Mouse (Mus musculus): Measurements from ENCODE around the gene Ctsa. TPM values are rescaled to one million over a fixed set of nuclear protein-coding genes. Genes with fewer than 3 reads are reported as not detected.
"Not testable (repeated sequence)": the region's sequence is repeated elsewhere in the genome, so short reads cannot be mapped to it uniquely, and the experiment has no call there.

Gene Ctsa
- total RNA-seq, 2 experiments from 2014 or later, result 200 to 228 TPM

DNA sequence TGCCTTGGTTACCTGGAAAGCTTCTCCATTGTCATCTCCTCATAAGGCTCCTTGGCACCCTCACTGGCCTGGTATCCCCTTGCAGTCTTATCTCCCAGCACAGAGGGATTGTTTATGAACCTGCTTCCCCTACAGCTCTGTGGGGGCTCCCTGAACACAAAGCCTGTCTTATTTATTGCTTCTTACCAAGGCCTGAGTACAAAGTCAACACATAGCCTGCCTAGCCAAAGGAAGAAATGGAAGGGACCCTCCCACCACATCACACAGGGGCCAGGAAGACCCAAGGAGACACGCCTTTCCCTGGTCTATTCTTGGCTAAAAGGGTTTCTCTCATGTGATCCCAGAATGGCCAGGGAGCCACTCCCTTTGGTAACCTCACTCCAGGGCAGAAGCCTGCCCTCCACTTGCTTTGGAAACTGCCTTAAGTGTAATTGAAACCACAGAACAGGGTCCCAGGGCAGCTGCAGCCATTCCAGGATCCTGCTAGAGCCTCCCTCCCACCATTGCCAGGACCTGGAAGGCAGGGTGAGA, 41.6 kb downstream of the Ctsa start:
- ATAC-seq (ENCODE audit: poor library complexity, severe bottlenecking), result no peak

DNA sequence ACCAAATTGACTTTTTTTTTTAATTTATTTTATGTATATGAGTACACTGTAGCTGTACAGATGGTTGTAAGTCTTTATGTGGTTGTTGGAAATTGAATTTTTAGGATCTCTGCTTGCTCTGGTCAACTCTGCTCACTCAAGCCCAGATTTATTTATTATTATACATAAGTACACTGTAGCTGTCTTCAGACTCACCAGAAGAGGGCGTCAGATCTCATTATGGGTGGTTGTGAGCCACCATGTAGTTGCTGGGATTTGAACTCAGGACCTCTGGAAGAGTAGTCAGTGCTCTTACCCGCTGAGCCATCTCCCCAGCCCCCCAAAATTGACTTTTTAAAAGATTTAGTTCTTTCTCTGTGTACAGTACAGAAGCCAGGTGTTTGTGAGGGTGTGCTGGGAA, 43.0 kb downstream of the Ctsa start:
- not testable (repeated sequence) for ATAC-seq (ENCODE audit: poor library complexity, severe bottlenecking)

DNA sequence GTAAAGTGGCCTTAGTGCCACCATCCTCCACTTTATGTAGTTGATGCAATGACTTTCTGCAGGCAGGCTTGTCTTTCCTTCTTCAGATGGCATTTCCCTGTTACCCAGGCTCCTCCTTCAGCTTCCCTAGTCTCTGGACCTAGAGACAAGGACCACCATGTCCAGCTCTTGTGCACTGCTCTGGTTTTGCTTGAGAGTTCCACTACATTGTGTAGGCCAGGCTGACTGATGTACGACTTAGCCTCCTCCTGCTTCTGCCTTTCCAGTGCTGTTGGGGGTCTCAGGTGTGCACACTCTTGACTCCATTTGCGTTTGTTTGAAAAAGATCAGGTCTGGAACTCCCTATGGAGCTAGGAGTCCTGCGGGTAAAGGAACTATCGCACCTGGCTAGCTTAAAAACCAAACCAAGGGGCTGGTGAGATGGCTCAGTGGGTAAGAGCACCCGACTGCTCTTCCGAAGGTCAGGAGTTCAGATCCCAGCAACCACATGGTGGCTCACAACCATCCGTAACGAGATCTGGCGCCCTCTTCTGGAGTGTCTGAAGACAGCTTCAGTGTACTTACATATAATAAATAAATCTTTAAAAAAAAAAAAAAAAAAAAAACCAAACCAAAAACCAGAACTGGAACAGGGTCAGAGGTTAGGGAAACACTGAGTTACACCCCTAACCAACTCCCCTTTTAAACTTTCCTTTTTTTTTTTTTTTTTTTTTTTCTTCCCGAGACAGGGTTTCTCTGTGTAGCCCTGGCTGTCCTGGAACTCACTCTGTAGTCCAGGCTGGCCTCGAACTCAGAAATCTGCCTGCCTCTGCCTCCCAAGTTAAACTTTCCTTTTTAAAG, 44.9 kb downstream of the Ctsa start:
- not testable (repeated sequence) for ATAC-seq (ENCODE audit: poor library complexity, severe bottlenecking)

DNA sequence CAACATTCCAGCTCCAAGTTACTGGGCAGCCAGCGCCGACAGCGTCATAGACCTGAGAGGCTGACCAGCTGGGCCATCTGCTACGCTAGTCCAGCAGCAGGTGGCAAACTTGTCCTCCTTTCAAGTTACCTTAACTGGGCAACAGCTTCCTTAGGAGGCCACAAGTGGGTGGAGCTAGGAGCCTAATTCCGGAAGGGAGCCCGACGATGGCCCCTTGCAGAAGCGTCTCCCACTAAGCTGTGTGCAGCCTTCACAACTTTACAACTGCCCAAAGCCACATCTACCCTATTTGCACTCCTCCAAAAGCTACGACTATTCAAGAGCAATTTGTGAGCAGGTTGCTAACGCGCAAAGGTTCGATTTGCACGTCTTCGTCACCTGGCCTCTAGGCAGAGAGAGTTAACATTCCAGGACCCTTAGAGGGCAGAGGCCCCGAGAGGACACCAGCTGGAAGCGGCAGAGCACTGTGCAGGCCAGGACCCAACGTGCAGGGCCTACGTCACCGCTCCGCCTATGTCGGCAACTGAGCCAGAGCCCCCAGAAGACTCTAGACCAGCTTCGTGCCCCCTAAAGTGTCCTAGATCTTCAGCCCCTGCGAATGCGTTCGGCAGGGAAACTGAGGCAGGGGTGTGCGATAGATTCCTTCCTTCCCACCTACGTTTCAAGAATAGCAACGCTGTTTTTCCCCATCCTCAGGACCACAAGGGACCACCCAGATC, 46.0 kb downstream of the Ctsa start:
- ATAC-seq (ENCODE audit: poor library complexity, severe bottlenecking), result peak; percentile 58

DNA sequence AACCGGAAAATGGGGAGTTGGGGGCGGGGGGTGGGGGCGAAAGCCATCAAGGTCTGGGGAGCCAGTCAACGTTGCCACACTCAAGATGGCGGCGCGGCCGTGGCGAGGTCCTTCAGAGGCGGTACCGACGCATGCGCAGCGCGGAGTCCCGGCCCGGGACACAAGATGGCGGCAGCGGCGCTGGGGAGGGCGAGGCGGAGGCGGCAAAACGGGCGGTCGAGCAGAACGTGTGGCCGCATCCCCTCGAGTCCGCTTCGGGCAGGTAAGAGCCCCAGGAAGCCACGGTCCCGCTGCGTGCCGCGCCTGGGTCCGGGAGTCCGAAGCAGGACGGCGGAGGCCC, 46.5 kb downstream of the Ctsa start, which contains the start of gene Pcif1:
Gene Pcif1, plus strand, starts transcription at position 77 of the 340 bp plus-strand sequence.
- peak; percentile 59 for ATAC-seq (ENCODE audit: poor library complexity, severe bottlenecking)

DNA sequence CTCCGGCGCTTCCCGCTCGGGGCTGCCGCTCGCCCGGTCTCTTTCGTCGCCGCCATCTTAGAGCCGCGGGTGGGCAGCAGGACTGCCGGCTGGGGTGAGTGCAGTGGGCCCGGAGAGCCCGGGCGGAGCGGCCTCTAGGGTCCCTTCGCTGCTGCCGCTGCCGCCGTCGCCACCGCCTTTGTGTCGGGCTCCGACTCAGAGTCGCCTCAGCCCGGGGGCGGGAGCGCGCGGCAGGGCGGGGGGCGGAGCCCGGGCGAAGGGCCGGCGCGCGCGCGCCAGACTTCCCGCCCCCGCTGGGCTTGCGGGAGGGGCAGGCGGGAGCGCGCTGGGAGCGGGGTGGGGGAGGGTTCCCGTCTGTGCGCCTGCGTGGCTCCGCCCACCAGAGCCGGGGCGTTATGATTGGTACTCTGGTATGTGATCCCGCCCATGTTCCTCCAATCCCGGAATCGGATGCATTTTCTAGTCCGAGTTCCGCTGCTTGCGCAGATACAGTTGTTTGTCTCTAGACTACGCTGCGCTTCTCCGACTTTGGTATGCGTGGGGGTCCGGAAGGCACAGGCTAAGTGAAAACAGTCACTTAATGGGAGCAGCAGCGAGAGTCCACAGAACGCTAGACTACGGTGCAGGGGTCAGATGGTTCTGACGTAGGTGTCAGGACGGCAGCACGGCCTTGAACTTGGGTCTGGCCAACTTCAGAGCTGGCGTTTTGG, 47.0 kb downstream of the Ctsa start:
- peak; percentile 85 for ATAC-seq (ENCODE audit: poor library complexity, severe bottlenecking)

DNA sequence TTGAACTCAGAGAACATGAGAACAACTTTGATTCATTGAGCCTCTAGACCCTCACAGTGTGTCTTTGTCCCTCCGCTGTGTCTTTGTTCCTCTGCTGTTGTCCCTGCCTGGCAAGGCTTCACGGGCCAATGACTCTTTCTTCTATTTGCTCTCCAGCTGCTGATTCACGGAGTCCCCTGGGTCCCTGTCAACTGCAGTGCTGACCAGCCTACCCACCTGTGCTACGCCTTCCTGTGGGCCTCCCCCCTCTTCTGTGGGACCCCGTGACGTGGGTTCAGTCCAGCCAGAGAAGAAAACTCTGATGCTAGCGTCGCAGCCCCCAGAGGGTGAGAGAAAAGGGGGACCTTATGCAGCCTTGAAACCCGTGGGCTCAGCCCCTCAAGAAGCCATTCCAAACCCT, 49.9 kb downstream of the Ctsa start:
- no peak for ATAC-seq (ENCODE audit: poor library complexity, severe bottlenecking)

DNA sequence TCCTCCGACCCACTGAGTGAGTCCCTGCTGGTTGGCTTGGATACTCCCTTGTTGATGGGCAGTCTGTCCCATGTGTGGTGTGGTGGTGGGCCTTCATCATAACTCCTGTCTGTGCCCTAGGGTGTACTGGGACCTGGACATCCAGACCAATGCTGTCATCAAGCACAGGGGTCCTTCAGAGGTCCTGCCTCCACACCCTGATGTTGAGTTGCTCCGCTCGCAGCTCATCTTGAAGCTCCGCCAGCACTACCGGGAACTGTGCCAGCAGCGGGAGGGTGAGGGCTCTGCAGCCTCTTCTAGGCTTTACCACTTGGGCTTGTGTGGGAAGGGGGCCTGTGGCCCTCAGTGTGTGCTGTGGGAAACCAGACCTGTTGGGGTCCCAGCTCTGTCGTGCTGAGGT, 53.1 kb downstream of the Ctsa start:
- no peak for ATAC-seq (ENCODE audit: poor library complexity, severe bottlenecking)

DNA sequence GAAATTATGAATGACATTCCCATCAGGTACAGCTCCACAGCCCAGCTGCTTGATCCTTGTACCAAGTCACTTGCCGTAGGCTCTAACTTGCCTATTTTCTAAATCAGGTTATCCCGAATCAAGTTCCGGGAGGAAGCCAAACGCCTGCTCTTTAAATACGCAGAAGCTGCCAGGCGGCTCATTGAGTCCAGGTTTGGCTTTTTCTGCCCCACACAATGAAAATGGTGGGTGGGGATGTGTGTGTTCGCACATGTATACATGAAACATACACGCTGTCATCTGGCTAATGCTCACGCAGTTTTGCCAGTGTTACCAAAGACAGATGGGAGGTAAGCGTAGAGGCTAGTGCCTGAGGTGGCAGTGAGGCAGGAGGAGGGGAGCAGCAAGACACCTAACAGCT, 53.9 kb downstream of the Ctsa start:
- no peak for ATAC-seq (ENCODE audit: poor library complexity, severe bottlenecking)

DNA sequence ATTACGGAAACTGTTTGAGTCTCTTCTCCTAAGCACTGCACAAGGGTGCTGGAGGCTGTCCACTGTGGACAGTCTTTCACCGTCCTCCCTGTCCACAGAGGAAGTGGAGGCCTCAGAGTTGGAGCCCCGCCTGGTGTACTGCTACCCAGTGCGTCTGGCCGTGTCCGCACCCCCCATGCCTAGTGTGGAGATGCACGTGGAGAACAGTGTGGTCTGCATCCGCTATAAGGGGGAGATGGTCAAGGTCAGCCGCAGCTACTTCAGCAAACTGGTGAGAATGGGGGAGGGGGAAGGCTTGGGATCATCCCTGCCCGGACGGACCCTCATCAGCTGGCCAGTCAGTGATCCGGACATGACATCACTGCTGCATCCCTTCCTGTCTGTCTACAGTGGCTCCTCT, 56.3 kb downstream of the Ctsa start:
- ATAC-seq (ENCODE audit: poor library complexity, severe bottlenecking), result no peak

DNA sequence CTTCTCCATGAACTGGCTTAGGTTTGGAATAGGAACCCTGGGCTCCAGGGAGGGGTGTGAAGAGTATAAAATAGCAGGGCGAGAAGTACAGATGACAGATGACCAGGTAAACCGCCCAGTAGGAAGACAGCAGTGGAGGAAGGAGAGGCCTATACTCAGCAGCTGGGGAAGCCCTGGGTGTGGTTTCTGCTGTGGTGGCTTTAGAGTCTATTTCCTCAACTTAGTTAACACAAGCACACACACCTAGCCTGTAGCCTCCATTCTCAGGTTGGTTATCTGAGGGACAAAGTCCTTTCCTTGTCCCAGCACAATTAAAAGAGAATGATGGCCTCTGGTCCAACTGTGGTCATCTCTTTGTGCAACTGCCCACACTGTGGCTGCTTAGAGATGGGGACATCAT, 57.3 kb downstream of the Ctsa start:
- ATAC-seq (ENCODE audit: poor library complexity, severe bottlenecking), result no peak

Other genes starting within 250 kb of the Ctsa start
- gene Wfdc6a, start 247.4 kb upstream of the Ctsa start, total RNA-seq (2015), result not detected in 2 replicates
- not detected in 2 replicates for gene Wfdc6a, start 247.4 kb upstream of the Ctsa start, total RNA-seq (2017)
- not detected in 2 replicates for gene Eppin, start 239.3 kb upstream of the Ctsa start, total RNA-seq (2015)
- not detected in 2 replicates for gene Eppin, start 239.3 kb upstream of the Ctsa start, total RNA-seq (2017)
- not detected in 2 replicates for gene Wfdc6b, start 219.4 kb upstream of the Ctsa start, total RNA-seq (2015)
- gene Wfdc6b, start 219.4 kb upstream of the Ctsa start, total RNA-seq (2017), result not detected in 2 replicates
- not detected in 2 replicates for gene Wfdc8, start 219.2 kb upstream of the Ctsa start, total RNA-seq (2015)
- not detected in 2 replicates for gene Wfdc8, start 219.2 kb upstream of the Ctsa start, total RNA-seq (2017)
- gene Wfdc16, start 194.1 kb upstream of the Ctsa start, total RNA-seq (2015), result not detected in 2 replicates
- not detected in 2 replicates for gene Wfdc16, start 194.1 kb upstream of the Ctsa start, total RNA-seq (2017)
- gene Wfdc10, start 176.8 kb upstream of the Ctsa start, total RNA-seq (2015), result not detected in 2 replicates
- gene Wfdc10, start 176.8 kb upstream of the Ctsa start, total RNA-seq (2017), result not detected in 2 replicates
- gene Wfdc9, start 176.3 kb upstream of the Ctsa start, total RNA-seq (2015), result not detected in 2 replicates
- not detected in 2 replicates for gene Wfdc9, start 176.3 kb upstream of the Ctsa start, total RNA-seq (2017)
- not detected in 2 replicates for gene Wfdc11, start 158.8 kb upstream of the Ctsa start, total RNA-seq (2015)
- gene Wfdc11, start 158.8 kb upstream of the Ctsa start, total RNA-seq (2017), result not detected in 2 replicates
- gene Wfdc13, start 147.8 kb upstream of the Ctsa start, total RNA-seq (2015), result not detected in 2 replicates
- not detected in 2 replicates for gene Wfdc13, start 147.8 kb upstream of the Ctsa start, total RNA-seq (2017)
- not detected in 2 replicates for gene Spint4, start 134.4 kb upstream of the Ctsa start, total RNA-seq (2015)
- not detected in 2 replicates for gene Spint4, start 134.4 kb upstream of the Ctsa start, total RNA-seq (2017)
- gene Spint5, start 117.6 kb upstream of the Ctsa start, total RNA-seq (2015), result not detected in 2 replicates
- not detected in 2 replicates for gene Spint5, start 117.6 kb upstream of the Ctsa start, total RNA-seq (2017)
- gene Wfdc3, start 86.9 kb upstream of the Ctsa start, total RNA-seq (2015), result 1.0 TPM in 1 of 2 replicates, not detected in the other
- gene Wfdc3, start 86.9 kb upstream of the Ctsa start, total RNA-seq (2017), result not detected in 2 replicates
- gene Dnttip1, start 86.9 kb upstream of the Ctsa start, total RNA-seq (2015), result 27.3 and 28.5 TPM in 2 replicates
- gene Dnttip1, start 86.9 kb upstream of the Ctsa start, total RNA-seq (2017), result 18.5 and 27.0 TPM in 2 replicates
- gene Ube2c, start 63.0 kb upstream of the Ctsa start, total RNA-seq (2015), result 330 and 340 TPM in 2 replicates
- 228 and 247 TPM in 2 replicates for gene Ube2c, start 63.0 kb upstream of the Ctsa start, total RNA-seq (2017)
- not detected in 2 replicates for gene Tnnc2, start 52.9 kb upstream of the Ctsa start, total RNA-seq (2015)
- gene Tnnc2, start 52.9 kb upstream of the Ctsa start, total RNA-seq (2017), result not detected in 2 replicates
- gene Snx21, start 47.0 kb upstream of the Ctsa start, total RNA-seq (2015), result 5.2 and 5.5 TPM in 2 replicates
- gene Snx21, start 47.0 kb upstream of the Ctsa start, total RNA-seq (2017), result 3.2 and 5.0 TPM in 2 replicates
- 20.4 and 20.8 TPM in 2 replicates for gene Acot8, start 28.0 kb upstream of the Ctsa start, total RNA-seq (2015)
- 28.8 and 28.9 TPM in 2 replicates for gene Acot8, start 28.0 kb upstream of the Ctsa start, total RNA-seq (2017)
- gene Zswim3, start 27.8 kb upstream of the Ctsa start, total RNA-seq (2015), result 2.3 and 3.4 TPM in 2 replicates
- gene Zswim3, start 27.8 kb upstream of the Ctsa start, total RNA-seq (2017), result 1.7 and 3.4 TPM in 2 replicates
- 5.7 and 6.4 TPM in 2 replicates for gene Zswim1, start 10.2 kb upstream of the Ctsa start, total RNA-seq (2015)
- gene Zswim1, start 10.2 kb upstream of the Ctsa start, total RNA-seq (2017), result 2.9 TPM in 2 replicates
- not detected in 2 replicates for gene Spata25, start 4.3 kb upstream of the Ctsa start, total RNA-seq (2015)
- not detected in 2 replicates for gene Spata25, start 4.3 kb upstream of the Ctsa start, total RNA-seq (2017)
- gene Neurl2, start 583 bp downstream of the Ctsa start, total RNA-seq (2015), result 2.7 and 3.4 TPM in 2 replicates
- gene Neurl2, start 583 bp downstream of the Ctsa start, total RNA-seq (2017), result 1.6 and 1.8 TPM in 2 replicates
- 3.8 and 7.1 TPM in 2 replicates for gene Pltp, start 24.8 kb downstream of the Ctsa start, total RNA-seq (2015)
- 1.8 and 3.6 TPM in 2 replicates for gene Pltp, start 24.8 kb downstream of the Ctsa start, total RNA-seq (2017)
- 38.4 and 47.1 TPM in 2 replicates for gene Pcif1, start 46.4 kb downstream of the Ctsa start, total RNA-seq (2015)
- gene Pcif1, start 46.4 kb downstream of the Ctsa start, total RNA-seq (2017), result 31.2 and 33.4 TPM in 2 replicates
- 15.6 and 16.1 TPM in 2 replicates for gene Zfp335, start 78.9 kb downstream of the Ctsa start, total RNA-seq (2015)
- 9.4 and 10.0 TPM in 2 replicates for gene Zfp335, start 78.9 kb downstream of the Ctsa start, total RNA-seq (2017)
- 326 and 367 TPM in 2 replicates for gene Mmp9, start 107.9 kb downstream of the Ctsa start, total RNA-seq (2015)
- gene Mmp9, start 107.9 kb downstream of the Ctsa start, total RNA-seq (2017), result 217 and 317 TPM in 2 replicates
- 0.91 and 1.3 TPM in 2 replicates for gene Slc12a5, start 127.9 kb downstream of the Ctsa start, total RNA-seq (2015)
- gene Slc12a5, start 127.9 kb downstream of the Ctsa start, total RNA-seq (2017), result 0.48 and 0.89 TPM in 2 replicates
- 9.3 and 9.8 TPM in 2 replicates for gene Ncoa5, start 202.0 kb downstream of the Ctsa start, total RNA-seq (2015)
- gene Ncoa5, start 202.0 kb downstream of the Ctsa start, total RNA-seq (2017), result 15.6 and 26.8 TPM in 2 replicates
- gene Cd40, start 222.8 kb downstream of the Ctsa start, total RNA-seq (2015), result 12.9 and 17.0 TPM in 2 replicates
- gene Cd40, start 222.8 kb downstream of the Ctsa start, total RNA-seq (2017), result 21.7 and 22.5 TPM in 2 replicates